Mouse (Mus musculus): ENCODE measurements around the gene Col28a1. TPM values are rescaled to one million over a fixed set of nuclear protein-coding genes. Genes with fewer than 3 reads are reported as not detected.
A peak's percentile ranks its signal among the peaks of the same experiment; 100 is the strongest.
"Not testable (repeated sequence)": the region's sequence is repeated elsewhere in the genome, so short reads cannot be mapped to it uniquely, and the experiment has no call there.

The Col28a1 gene
- total RNA-seq, 2 experiments from 2014 or later: 0.57 to 0.96 TPM

- no peak for DNase-seq
- intact Hi-C loops (cut with DNase I): no loop called here
Observed at GRCm38 (mm10) chr6:8028711-8029110, 163.7 kb downstream of the Col28a1 start.

DNA sequence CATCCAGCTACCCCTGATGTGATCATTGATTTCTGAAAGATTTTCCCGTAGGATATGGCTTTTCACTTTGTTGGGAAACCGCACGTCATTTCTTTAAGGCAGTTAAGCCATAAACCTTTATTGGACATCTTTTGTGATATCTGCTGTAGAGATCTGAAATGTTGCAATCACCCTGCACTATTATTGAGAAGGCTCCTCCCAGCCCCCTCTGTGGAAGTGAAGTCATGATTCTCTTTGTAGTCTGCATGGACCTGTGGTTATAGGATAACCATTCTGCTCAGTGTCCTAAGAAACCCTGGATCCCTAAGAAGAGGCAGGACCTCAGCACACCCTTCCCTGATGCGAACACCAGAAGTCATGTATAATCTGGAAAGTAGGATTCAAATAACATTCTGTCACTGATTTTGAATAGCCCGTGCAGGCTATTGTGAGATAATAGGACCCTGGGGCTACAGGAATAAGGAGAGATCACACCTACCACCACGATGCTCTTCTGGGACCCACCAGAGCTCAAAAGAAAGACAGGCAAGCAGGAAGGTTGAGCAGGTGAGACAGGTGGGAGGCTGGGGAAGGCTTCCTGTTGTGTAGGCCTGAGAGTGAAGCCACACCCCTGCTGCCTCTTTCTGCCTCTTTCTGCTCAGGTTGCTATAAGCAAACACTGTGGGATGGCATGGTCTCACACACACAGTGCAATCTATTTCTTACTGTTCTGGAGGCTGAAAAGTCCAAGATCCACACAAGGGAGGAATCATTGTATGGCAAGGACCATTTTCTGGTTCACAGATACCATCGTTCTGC, 166.9 kb downstream of the Col28a1 start:
- no peak for DNase-seq
- intact Hi-C loops (cut with DNase I): no loop called here

GRCm38 (mm10) chr6:8023527-8023926, 168.9 kb downstream of the Col28a1 start:
- no peak for DNase-seq
- intact Hi-C loops (cut with DNase I): no loop called here

- intact Hi-C loops (cut with DNase I): no loop called here
- DNase-seq: no peak
Observed at GRCm38 (mm10) chr6:7994736-7995135, 197.7 kb downstream of the Col28a1 start.

DNA sequence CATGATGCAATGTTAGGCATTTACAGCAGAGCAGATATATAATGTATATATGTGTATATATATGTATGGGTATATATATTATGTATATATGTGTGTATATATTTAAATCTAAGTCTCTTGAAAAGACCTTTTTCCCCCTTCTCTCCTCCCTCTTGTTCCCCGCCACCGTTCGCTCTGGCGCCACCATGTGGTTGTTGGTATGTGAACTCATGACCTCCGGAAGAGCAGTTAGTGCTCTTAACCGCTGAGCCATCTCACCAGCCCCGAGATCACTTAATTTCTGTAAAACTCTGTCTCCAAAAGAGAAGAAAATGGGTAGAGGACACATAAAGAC, 208.8 kb downstream of the Col28a1 start:
- intact Hi-C loops (cut with DNase I): no loop called here
- DNase-seq: peak; percentile 47 to 80

- peak in 1 of 2 experiments; percentile 17 for DNase-seq
- intact Hi-C loops (cut with DNase I): not testable (repeated sequence)
Observed at GRCm38 (mm10) chr6:7982958-7983645, 209.3 kb downstream of the Col28a1 start.

DNA sequence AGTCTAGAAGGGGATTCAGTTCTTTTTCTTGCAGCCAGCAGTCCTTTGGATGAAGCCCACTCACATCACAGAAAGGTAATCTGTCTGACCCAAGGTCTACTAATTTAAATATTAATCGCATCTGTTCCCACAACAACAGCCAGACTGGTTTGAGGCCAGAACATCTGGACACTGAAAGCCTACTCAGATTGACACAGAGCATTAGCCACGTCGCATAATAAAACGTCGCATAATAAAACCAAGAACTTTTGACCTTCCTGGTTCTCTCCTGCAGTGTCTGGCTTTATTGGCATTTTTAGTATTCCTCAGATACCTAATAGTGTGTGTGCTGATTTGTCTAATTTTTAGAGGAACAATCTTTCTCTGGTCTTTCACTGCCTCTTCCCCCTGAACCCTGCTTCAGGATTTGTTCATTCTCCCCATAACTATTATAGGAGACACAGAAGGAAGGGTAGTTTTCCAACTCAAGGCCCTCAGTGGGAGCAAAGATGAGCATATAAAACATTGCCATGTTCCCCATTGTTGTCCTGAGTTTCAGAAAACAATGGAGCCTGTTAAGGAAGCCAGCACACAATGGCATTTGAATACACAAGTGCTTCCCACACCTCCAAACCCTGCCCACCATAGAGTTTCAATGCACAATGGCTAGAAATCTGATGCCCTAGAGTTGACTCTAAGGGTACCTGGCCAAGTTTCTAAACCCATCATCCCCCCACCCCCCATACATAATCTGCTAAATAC, 221.2 kb downstream of the Col28a1 start:
- DNase-seq: peak in 1 of 2 experiments; percentile 4
- intact Hi-C loops (cut with DNase I): no loop called here

- DNase-seq: peak in 1 of 2 experiments; percentile 11
- intact Hi-C loops (cut with DNase I): loop anchor here (5.0 kb wide), 1 partner anchor 122 kb away; no protein-coding TSS in a partner anchor
Observed at GRCm38 (mm10) chr6:7969376-7969775, 223.0 kb downstream of the Col28a1 start.

- DNase-seq: peak; percentile 43 to 53
- intact Hi-C loops (cut with DNase I): loop anchor here (5.0 kb wide), 1 partner anchor 119 kb away; no protein-coding TSS in a partner anchor
Observed at GRCm38 (mm10) chr6:7965833-7966522, 226.4 kb downstream of the Col28a1 start.

DNA sequence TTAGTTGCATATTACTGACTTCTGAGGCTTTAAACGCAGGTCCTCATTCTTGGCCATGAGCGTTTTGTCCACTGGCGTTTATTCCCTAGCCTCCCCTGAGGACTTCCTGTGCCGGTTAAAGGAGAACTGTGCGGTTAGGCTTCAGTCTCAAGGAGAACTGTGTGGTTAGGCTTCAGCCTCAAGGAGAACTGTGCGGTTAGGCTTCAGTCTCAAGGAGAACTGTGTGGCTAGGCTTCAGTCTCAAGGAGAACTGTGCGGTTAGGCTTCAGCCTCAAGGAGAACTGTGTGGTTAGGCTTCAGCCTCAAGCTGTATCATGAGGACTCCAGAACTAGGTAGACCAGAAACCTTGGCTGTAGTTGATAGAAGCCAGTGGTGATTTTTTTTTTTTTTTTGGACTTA, 229.7 kb downstream of the Col28a1 start:
- intact Hi-C loops (cut with DNase I): no loop called here
- no peak for DNase-seq

DNA sequence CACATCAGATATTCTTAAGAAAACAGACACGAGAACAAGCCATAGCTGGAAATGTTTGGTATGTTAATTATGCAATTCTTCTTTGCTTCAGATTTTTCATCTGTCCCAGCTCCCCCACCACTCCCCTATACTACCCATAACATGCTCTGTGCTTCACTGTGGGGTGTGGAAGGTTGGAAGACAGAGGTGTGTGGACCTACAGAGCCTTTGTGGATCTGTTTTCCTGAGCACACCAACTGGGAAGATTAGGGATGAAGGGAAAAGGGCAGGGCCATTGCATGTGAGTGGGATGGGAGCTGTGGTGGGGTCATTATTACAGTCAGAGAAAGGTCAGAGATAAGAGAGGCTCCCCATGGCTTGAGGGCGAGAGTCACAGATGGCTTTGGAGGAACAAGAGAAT, 240.2 kb downstream of the Col28a1 start:
- no peak for DNase-seq
- intact Hi-C loops (cut with DNase I): no loop called here

DNA sequence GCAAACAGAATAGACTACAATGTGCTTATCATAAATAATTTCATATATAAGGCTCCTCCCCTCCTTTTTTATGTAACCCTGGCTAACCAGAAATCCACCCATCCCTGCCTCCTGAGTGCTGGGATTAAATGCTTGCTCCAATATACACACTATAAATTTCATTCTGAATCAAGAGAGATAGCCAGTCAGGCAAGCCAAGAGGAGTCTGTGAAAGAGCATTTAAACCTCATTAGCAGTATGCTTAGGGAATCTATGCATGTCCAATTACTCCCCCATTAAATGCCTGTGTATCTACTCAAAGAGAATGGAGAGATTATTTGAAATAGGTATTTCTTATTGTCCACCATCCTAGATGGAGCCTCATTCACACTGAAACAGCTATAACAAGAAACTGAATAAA, 240.6 kb downstream of the Col28a1 start:
- DNase-seq: no peak
- intact Hi-C loops (cut with DNase I): no loop called here

Other genes with a start within 250 kb of the Col28a1 start
- gene Mios, start 16.6 kb upstream of the Col28a1 start, total RNA-seq (2021): 10 to 100 TPM; 21.6 TPM
- 10 to 100 TPM; 22.5 to 30.5 TPM for gene Rpa3, start 66.6 kb upstream of the Col28a1 start, total RNA-seq (2021)
- 10 to 100 TPM; 11.5 to 12.2 TPM for gene Umad1, start 66.7 kb upstream of the Col28a1 start, total RNA-seq (2021)
- gene Gm45062, start 66.8 kb upstream of the Col28a1 start, total RNA-seq (2021): under 1 TPM in 1 of 2 experiments, not detected in 1; 0.15 TPM